In the genomic region with DNA sequence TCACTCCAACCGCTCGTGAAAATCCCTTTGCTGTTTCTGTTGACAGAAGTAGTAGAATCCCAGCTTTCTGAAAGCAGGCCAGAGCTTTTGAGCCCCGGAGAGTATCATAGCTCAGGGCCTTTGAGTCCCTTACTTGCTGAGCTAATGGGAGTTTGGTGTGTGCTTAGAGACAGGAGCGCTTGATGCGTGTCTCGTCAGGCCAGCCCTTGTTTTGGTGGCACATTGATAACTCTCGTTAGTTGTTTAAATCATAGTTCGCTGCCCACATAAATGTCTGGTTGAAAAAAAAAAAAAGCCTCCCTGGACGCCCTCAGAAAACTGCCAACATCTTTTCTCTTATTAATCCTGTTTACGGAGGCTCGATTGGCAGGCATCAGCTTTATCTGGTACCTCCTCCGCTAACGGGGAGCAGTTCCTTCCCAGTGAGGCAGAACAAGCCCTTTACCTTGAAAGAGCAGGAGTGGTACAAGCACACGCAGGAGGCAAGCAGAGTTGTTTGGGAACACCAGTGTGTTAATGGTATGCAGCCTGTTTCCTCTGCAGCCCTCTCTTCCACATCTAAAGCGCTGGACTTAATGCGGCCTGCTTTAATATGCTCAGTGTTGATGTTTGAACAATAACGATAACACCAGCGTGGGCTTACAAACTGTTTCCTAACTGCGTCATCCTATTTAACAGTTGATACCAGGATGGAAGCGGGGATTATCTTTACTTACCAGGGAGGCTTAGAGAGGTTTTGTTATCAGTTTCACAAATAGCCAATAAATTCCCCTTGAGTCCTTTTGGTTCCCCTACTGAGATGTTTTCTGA, we compare ENCODE assay signal across 13 mouse cellular contexts. TPM values are rescaled to one million over a fixed set of nuclear protein-coding genes. Genes with fewer than 3 reads are reported as not detected.
DNase-seq lines count a peak whose midpoint lies in the region; ATAC-seq and TF ChIP-seq lines count a peak whose summit lies in the region.
"Had no signal": no experiment of that assay in that cellular context is flagged by ENCODE, and none has a peak within 500 bp of the region (broad histone marks: within the 10 kb centered on the region; RNA-seq: fewer than 3 reads in every experiment).

No protein-coding gene starts in this region.

- dilution Hi-C loops in CH12.LX (cut with MboI; ENCODE audit: extremely low pct_ligation_motif_present, extremely low pct_unique_long_range_greater_than_20kb, low sequenced_read_pairs): no loop called here

- 0 out of 2 replicates have a peak, but pooled peaks have one; percentile 52 for ATAC-seq in hindbrain, embryonic 16.5 days
- no peak for ATAC-seq in hindbrain, embryonic 11.5 days (ENCODE audit: low FRiP score)
- peak; percentile 87 for ATAC-seq in liver, embryonic 14.5 days (ENCODE audit: insufficient read depth)

- H3K4me2 ChIP-seq in hindbrain, embryonic 16.5 days (ENCODE audit: low read length): no peak overlapping the region
- H3K4me2 ChIP-seq in hindbrain, embryonic 11.5 days (replicated peaks; ENCODE audit: low read depth, low read length): no peak overlapping the region
- H3K4me2 ChIP-seq in CH12.LX (ENCODE audit: insufficient read depth, low read depth, poor library complexity, severe bottlenecking): no peak overlapping the region
- peak overlapping the region; percentile 56 for H3K4me2 ChIP-seq in liver, embryonic 14.5 days (ENCODE audit: low read depth)
- H3K4me2 ChIP-seq: limb, embryonic 13.5 days had no signal

- TF ChIP-seq RAD21 in CH12.LX (IDR thresholded peaks at IDR 0.05; ENCODE audit: low read depth, low read length): no peak

- no peaks in the 10 kb centered on the region for H3K79me2 ChIP-seq in CH12.LX (replicated peaks; ENCODE audit: control insufficient read depth, extremely low read depth, insufficient read depth, poor library complexity, severe bottlenecking)

- H3K4me3 ChIP-seq in hindbrain, embryonic 16.5 days (ENCODE audit: low read length): no peak overlapping the region
- H3K4me3 ChIP-seq in hindbrain, embryonic 11.5 days (ENCODE audit: low read depth, low read length): no peak overlapping the region
- peak overlapping the region in 1 of 3 experiments; percentile 4 for H3K4me3 ChIP-seq in CH12.LX (replicated peaks in 1 of 3; ENCODE audit: low read depth in 2 of 3, low read length in 2 of 3, poor library complexity in 1 of 3)
- peak overlapping the region; percentile 14 to 53 for H3K4me3 ChIP-seq in liver, embryonic 14.5 days (ENCODE audit: insufficient read depth in 1 of 2, low read depth in 2 of 2, low read length in 2 of 2)
- H3K4me3 ChIP-seq: limb, embryonic 13.5 days had no signal

- H3K27me3 ChIP-seq in hindbrain, embryonic 16.5 days (replicated peaks; ENCODE audit: control insufficient read depth, insufficient read depth, low read length): no peaks in the 10 kb centered on the region
- no peaks in the 10 kb centered on the region for H3K27me3 ChIP-seq in hindbrain, embryonic 11.5 days (ENCODE audit: control insufficient read depth, insufficient read depth, low read length)
- no peaks in the 10 kb centered on the region for H3K27me3 ChIP-seq in CH12.LX (replicated peaks)
- no peaks in the 10 kb centered on the region for H3K27me3 ChIP-seq in liver, embryonic 14.5 days (ENCODE audit: control insufficient read depth, insufficient read depth, low read length)
- H3K27me3 ChIP-seq: limb, embryonic 13.5 days had no signal

- no peaks in the 10 kb centered on the region for H3K36me3 ChIP-seq in hindbrain, embryonic 16.5 days (ENCODE audit: control insufficient read depth, insufficient read depth, low read length)
- H3K36me3 ChIP-seq in hindbrain, embryonic 11.5 days (ENCODE audit: control insufficient read depth, insufficient read depth, low read length): no peaks in the 10 kb centered on the region
- no peaks in the 10 kb centered on the region for H3K36me3 ChIP-seq in CH12.LX (replicated peaks in 1 of 2; ENCODE audit: control insufficient read depth in 1 of 2, insufficient read depth in 1 of 2, low read length in 1 of 2)
- H3K36me3 ChIP-seq in liver, embryonic 14.5 days (replicated peaks; ENCODE audit: control insufficient read depth, insufficient read depth, low read depth): no peaks in the 10 kb centered on the region
- H3K36me3 ChIP-seq: limb, embryonic 13.5 days had no signal

- in situ Hi-C loops in CH12.LX (cut with MboI; ENCODE audit: low pct_ligation_motif_present, low pct_unique_long_range_greater_than_20kb, low sequenced_read_pairs): no loop called here

- no peak for TF ChIP-seq CTCF in CH12.LX (conservative IDR thresholded peaks at IDR 0.05 in 1 of 2, IDR thresholded peaks at IDR 0.05 in 1 of 2; ENCODE audit: low read depth in 2 of 2, low read length in 2 of 2)
- no peak for TF ChIP-seq CTCF in liver, embryonic 14.5 days (IDR thresholded peaks at IDR 0.05; ENCODE audit: low read depth)

- no peak for TF ChIP-seq EP300 in CH12.LX (IDR thresholded peaks at IDR 0.05; ENCODE audit: low read length)
- TF ChIP-seq EP300 in liver, embryonic 14.5 days (IDR thresholded peaks at IDR 0.05; ENCODE audit: low read depth): peak; percentile 95

- no peaks in the 10 kb centered on the region for H3K9me3 ChIP-seq in hindbrain, embryonic 16.5 days (ENCODE audit: control insufficient read depth, low read length)
- no peaks in the 10 kb centered on the region for H3K9me3 ChIP-seq in hindbrain, embryonic 11.5 days (ENCODE audit: control insufficient read depth, low read length)
- no peaks in the 10 kb centered on the region for H3K9me3 ChIP-seq in CH12.LX (replicated peaks; ENCODE audit: low read length)
- H3K9me3 ChIP-seq in liver, embryonic 14.5 days (ENCODE audit: control insufficient read depth, low read length): no peaks in the 10 kb centered on the region
- H3K9me3 ChIP-seq: limb, embryonic 13.5 days had no signal

- DNase-seq in hindbrain, embryonic 11.5 days (ENCODE audit: low spot score): no peak
- no peak for DNase-seq in CH12.LX (ENCODE audit: extremely low read depth)
- DNase-seq in c-Kit-negative CD71-positive TER-119-positive erythroid progenitor cells, embryonic 14.5 days (ENCODE audit: low read depth, low spot score): peak; percentile 62
- peak; percentile 66 to 81 (median 73) for DNase-seq in liver, embryonic 14.5 days (ENCODE audit: low read depth in 3 of 3, low spot score in 3 of 3)
- DNase-seq in frontal cortex, postnatal 25 days (ENCODE audit: low spot score in 2 of 2): no peak
- no peak for DNase-seq in left cerebral cortex, adult 9 months (ENCODE audit: low spot score in 2 of 2)
- DNase-seq in B cell, adult 2 months: no peak
- DNase-seq: adrenal gland, adult 8-10 months; cerebellum, postnatal 14 days; heart, postnatal 4 days; kidney, postnatal 4 days had no signal

- 52% methylated on average over 20 of the region's 20 CpGs for WGBS in hindbrain, embryonic 16.5 days
- WGBS in hindbrain, embryonic 11.5 days: 74% methylated on average over 20 of the region's 20 CpGs
- 22% methylated on average over 20 of the region's 20 CpGs for WGBS in liver, embryonic 14.5 days (ENCODE audit: insufficient replicate concordance)

- no peak for TF ChIP-seq POLR2A in CH12.LX (IDR thresholded peaks at IDR 0.05; ENCODE audit: low read depth, low read length)

- no peaks in the 10 kb centered on the region for H3K4me1 ChIP-seq in hindbrain, embryonic 16.5 days (ENCODE audit: control insufficient read depth, insufficient read depth, low read depth, low read length)
- no peaks in the 10 kb centered on the region for H3K4me1 ChIP-seq in hindbrain, embryonic 11.5 days (replicated peaks; ENCODE audit: control insufficient read depth, insufficient read depth, low read length)
- H3K4me1 ChIP-seq in CH12.LX (ENCODE audit: control insufficient read depth in 1 of 2, insufficient read depth in 2 of 2): peaks cover 10 to 63% of the 10 kb centered on the region in 2 experiments
- H3K4me1 ChIP-seq in liver, embryonic 14.5 days (replicated peaks; ENCODE audit: control insufficient read depth in 2 of 2, insufficient read depth in 2 of 2, low read length in 1 of 2): peaks cover 27 to 35% of the 10 kb centered on the region in 2 experiments

- H3K27ac ChIP-seq in hindbrain, embryonic 16.5 days (ENCODE audit: low read depth, low read length): no peak overlapping the region
- no peak overlapping the region for H3K27ac ChIP-seq in hindbrain, embryonic 11.5 days (ENCODE audit: low read depth, low read length)
- H3K27ac ChIP-seq in CH12.LX (ENCODE audit: insufficient read depth, low read depth): 0 out of 2 replicates have a peak overlapping the region, but pooled peaks have one; percentile 1
- peak overlapping the region; percentile 69 for H3K27ac ChIP-seq in liver, embryonic 14.5 days
- H3K27ac ChIP-seq: limb, embryonic 13.5 days had no signal

- no peak overlapping the region for H3K9ac ChIP-seq in hindbrain, embryonic 16.5 days (ENCODE audit: low read depth, low read length)
- no peak overlapping the region for H3K9ac ChIP-seq in hindbrain, embryonic 11.5 days (ENCODE audit: low read depth, low read length)
- no peak overlapping the region for H3K9ac ChIP-seq in CH12.LX (ENCODE audit: insufficient read depth, low read depth)
- H3K9ac ChIP-seq in liver, embryonic 14.5 days (replicated peaks): peak overlapping the region; percentile 21
- H3K9ac ChIP-seq: limb, embryonic 13.5 days had no signal

TF ChIP-seq in CH12.LX, 34 proteins besides CTCF, POLR2A, EP300 and RAD21:
- TF ChIP-seq ELF1 (IDR thresholded peaks at IDR 0.05; ENCODE audit: low read depth, low read length): no peak
- no peak for TF ChIP-seq JUND (conservative IDR thresholded peaks at IDR 0.05; ENCODE audit: low read depth, low read length)

RNA-seq across cellular contexts. Expression of gene Glcci1, which starts 22.2 kb away (rescaled TPM):
- polyA plus RNA-seq in hindbrain, embryonic 16.5 days (2015; fragmentation: Nextera tagmentation; extraction: Ambion mirVana): 3.7 and 3.9 TPM in 2 replicates
- 15.1 and 17.2 TPM in 2 replicates for polyA plus RNA-seq in hindbrain, embryonic 11.5 days (2014; fragmentation: Nextera tagmentation; extraction: Ambion mirVana)
- total RNA-seq in CH12.LX (2012; rRNA removed) (1.9 and 4.4 TPM in 2 replicates), CH12.LX (2014; rRNA removed) (2.4 and 2.5 TPM in 2 replicates)
- polyA plus RNA-seq in CH12.LX (2012; ENCODE audit: insufficient read length, low read depth): 3.5 and 4.8 TPM in 2 replicates
- 0.84 and 1.2 TPM in 2 replicates for polyA plus RNA-seq in liver, embryonic 14.5 days (2012; rRNA removed)
- polyA plus RNA-seq in liver, embryonic 14.5 days (2014; fragmentation: Nextera tagmentation; extraction: Ambion mirVana): 1.5 and 2.4 TPM in 2 replicates

Comparison
In these comparisons a context has a peak if more than half of its experiments do, and no peak if none do; other contexts are left out.
1. H3K27ac ChIP-seq: peak in CH12.LX (single experiment) and liver, embryonic 14.5 days (single experiment); none in hindbrain, embryonic 16.5 days (single experiment) and hindbrain, embryonic 11.5 days (single experiment).
2. H3K4me3 ChIP-seq: peak in liver, embryonic 14.5 days (2 of 2); none in hindbrain, embryonic 16.5 days (single experiment) and hindbrain, embryonic 11.5 days (single experiment).
3. DNase-seq: peak in c-Kit-negative CD71-positive TER-119-positive erythroid progenitor cells, embryonic 14.5 days (single experiment) and liver, embryonic 14.5 days (3 of 3); none in hindbrain, embryonic 11.5 days (single experiment), CH12.LX (single experiment), frontal cortex, postnatal 25 days (0 of 2), left cerebral cortex, adult 9 months (0 of 2) and B cell, adult 2 months (0 of 2).